Mouse (Mus musculus) heart, embryonic 12.5 days (tissue): ENCODE data around the gene Wdr46. TPM values are rescaled to one million over a fixed set of nuclear protein-coding genes. Genes with fewer than 3 reads are reported as not detected.
"Not testable (repeated sequence)": the region's sequence is repeated elsewhere in the genome, so short reads cannot be mapped to it uniquely, and the experiment has no call there.

ENCODE experiments used
- ATAC-seq: fragments of 200-750 bp; cut with Nextera tagmentation; 2 replicates; pipeline ENCODE4 v1.8.0; 2017; ENCODE audit warnings: moderate TSS enrichment, moderate library complexity; ENCODE audit not compliant: insufficient number of reproducible peaks, low FRiP score
- H3K27ac ChIP-seq: fragments of 300-500 bp; sonication (generic); 2 replicates; pipeline ENCODE4 v1.5.1; 2016; ENCODE audit warnings: mild to moderate bottlenecking, moderate library complexity; ENCODE audit not compliant: poor library complexity, severe bottlenecking
- H3K27me3 ChIP-seq: fragments of 300-500 bp; sonication (generic); replicated peaks from 2 replicates; pipeline ENCODE4 v1.6.1; 2016; ENCODE audit warnings: mild to moderate bottlenecking, moderate library complexity
- H3K36me3 ChIP-seq: fragments of 300-500 bp; sonication (generic); 2 replicates; pipeline ENCODE4 v1.6.1; 2016; ENCODE audit warnings: mild to moderate bottlenecking, moderate library complexity
- H3K4me1 ChIP-seq: fragments of 300-500 bp; sonication (generic); replicated peaks from 2 replicates; pipeline ENCODE4 v1.6.1; 2016; ENCODE audit warnings: mild to moderate bottlenecking
- H3K4me2 ChIP-seq: fragments of 300-500 bp; sonication (generic); 2 replicates; pipeline ENCODE4 v1.6.1; 2016; ENCODE audit warnings: mild to moderate bottlenecking, moderate library complexity
- H3K4me3 ChIP-seq: fragments of 300-500 bp; sonication (generic); 2 replicates; pipeline ENCODE4 v1.5.1; 2016; ENCODE audit warnings: mild to moderate bottlenecking
- H3K9ac ChIP-seq: fragments of 300-500 bp; sonication (generic); 2 replicates; pipeline ENCODE4 v1.6.1; 2016; ENCODE audit warnings: mild to moderate bottlenecking, moderate library complexity
- H3K9me3 ChIP-seq: fragments of 300-500 bp; sonication (generic); replicated peaks from 2 replicates; pipeline ENCODE4 v1.6.1; 2016; ENCODE audit warnings: mild to moderate bottlenecking, moderate library complexity
- WGBS: fragments of 180-500 bp; shearing (Covaris S2); methylation state at CpG from one replicate; pipeline ENCODE4 v1.1.7; 2016; 5-methylcytosine and 5-hydroxymethylcytosine counted together
- polyA plus RNA-seq: library from polyadenylated mRNA; unstranded; fragments of >200 nt; fragmentation: Nextera tagmentation; extraction: Ambion mirVana; gene quantifications from 2 replicates; pipeline ENCODE4 v1.2.1, GENCODE M21; 2016

Wdr46 gene
- polyA plus RNA-seq, 1 experiment from 2014 or later: 26.5 TPM

DNA sequence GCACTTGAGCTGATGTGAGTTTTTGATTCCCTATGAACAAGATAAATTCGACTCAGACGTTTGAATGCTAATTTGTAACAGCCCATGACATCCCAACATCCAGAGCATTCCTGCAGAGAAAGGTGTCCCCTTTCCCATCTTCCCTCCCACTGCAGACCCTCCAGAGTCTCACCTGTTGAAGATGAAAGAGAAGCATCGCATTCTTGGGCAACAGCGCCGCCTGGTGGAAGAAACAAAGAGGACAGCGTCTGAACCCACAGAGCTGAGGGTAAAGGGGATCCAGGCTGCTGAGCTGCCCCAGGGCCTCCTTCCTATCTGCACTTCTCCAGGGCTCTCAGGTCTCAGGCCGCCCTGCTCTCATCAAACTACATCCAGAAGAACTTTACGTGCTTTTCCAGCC is 41.7 kb downstream of the Wdr46 start:
- Histone ChIP-seq H3K4me1 (peaks cover 22% of the 10 kb centered on the region), H3K4me2 (peak overlapping the region; percentile 84), H3K4me3 (peak overlapping the region; percentile 59; the same call in 1 of the 2 replicates), H3K27me3 (peaks cover 35% of the 10 kb centered on the region)
- not testable (repeated sequence) for H3K9ac ChIP-seq, ATAC-seq, H3K36me3 ChIP-seq, H3K9me3 ChIP-seq, H3K27ac ChIP-seq
- WGBS: 8% methylated on average over 8 of the region's 8 CpGs

- Histone ChIP-seq H3K27ac (no peak overlapping the region), H3K9ac (no peak overlapping the region), H3K9me3 (no peaks in the 10 kb centered on the region; the same call in 1 of the 2 replicates), H3K27me3 (peaks cover 28% of the 10 kb centered on the region), H3K36me3 (no peaks in the 10 kb centered on the region), H3K4me1 (no peaks in the 10 kb centered on the region), H3K4me3 (no peak overlapping the region), H3K4me2 (no peak overlapping the region)
- WGBS: 31% methylated on average over 10 of the region's 10 CpGs
- no peak for ATAC-seq
Observed at GRCm38 (mm10) chr17:33991788-33992664, 51.6 kb downstream of the Wdr46 start.

DNA sequence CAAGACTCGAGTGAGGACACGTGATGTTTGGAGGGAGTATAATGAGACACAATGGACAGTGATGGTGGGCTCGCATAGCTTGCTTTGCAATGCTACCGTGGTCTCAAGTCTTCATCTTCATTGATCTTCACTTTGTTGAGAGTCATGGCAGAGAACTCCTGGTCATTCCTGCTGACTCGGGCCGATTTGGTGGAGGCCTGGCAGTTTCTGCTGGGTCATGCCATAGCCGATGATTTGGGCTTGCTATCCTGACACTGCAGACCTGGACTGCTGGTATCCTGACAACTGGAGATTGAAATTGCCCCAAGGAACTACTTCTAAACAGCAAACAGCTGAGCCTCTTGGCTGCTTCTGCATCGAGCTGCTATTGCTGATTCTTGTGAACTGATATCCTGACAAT is 54.5 kb downstream of the Wdr46 start:
- Histone ChIP-seq H3K9ac (no peak overlapping the region), H3K4me2 (no peak overlapping the region), H3K4me3 (no peak overlapping the region), H3K27ac (no peak overlapping the region), H3K9me3 (no peaks in the 10 kb centered on the region; the same call in 1 of the 2 replicates), H3K4me1 (peaks cover 6% of the 10 kb centered on the region), H3K36me3 (no peaks in the 10 kb centered on the region), H3K27me3 (peaks cover 44% of the 10 kb centered on the region)
- 78% methylated on average over 8 of the region's 8 CpGs for WGBS
- no peak for ATAC-seq

DNA sequence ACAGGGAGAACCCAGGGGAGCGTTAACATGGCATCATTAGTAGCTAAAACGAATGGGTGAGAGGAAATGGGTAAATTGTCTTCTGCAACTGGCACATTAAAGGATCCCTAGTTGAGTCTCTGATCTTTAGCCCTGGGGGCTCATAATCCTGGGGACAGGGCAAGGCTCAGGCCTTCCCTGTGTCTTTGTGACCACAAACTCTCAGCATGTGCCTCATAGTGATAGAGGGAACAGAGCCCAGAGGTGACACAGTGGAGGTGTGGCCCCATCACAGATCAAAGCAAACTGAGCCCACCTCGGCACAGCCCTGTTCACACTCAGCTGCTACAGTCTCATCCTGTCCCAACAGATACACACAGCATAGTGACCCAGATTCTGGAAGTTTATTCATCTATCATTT is 55.2 kb downstream of the Wdr46 start:
- no peak overlapping the region for H3K4me2 ChIP-seq
- H3K4me3 ChIP-seq: no peak overlapping the region
- H3K9me3 ChIP-seq: no peaks in the 10 kb centered on the region; the same call in 1 of the 2 replicates
- H3K27me3 ChIP-seq: peaks cover 51% of the 10 kb centered on the region
- no peak overlapping the region for H3K9ac ChIP-seq
- no peak overlapping the region for H3K27ac ChIP-seq
- WGBS: 39% methylated on average over 3 of the region's 3 CpGs
- H3K4me1 ChIP-seq: peaks cover 12% of the 10 kb centered on the region
- no peaks in the 10 kb centered on the region for H3K36me3 ChIP-seq
- no peak for ATAC-seq

GRCm38 (mm10) chr17:33997025-33997424 is 56.6 kb downstream of the Wdr46 start:
- H3K4me2 ChIP-seq, H3K36me3 ChIP-seq, H3K27ac ChIP-seq, H3K4me3 ChIP-seq, H3K9me3 ChIP-seq, H3K9ac ChIP-seq, ATAC-seq: not testable (repeated sequence)
- WGBS: 92% methylated on average over 2 of the region's 2 CpGs
- peaks cover 62% of the 10 kb centered on the region for H3K27me3 ChIP-seq
- H3K4me1 ChIP-seq: peaks cover 12% of the 10 kb centered on the region

- not testable (repeated sequence) for ATAC-seq, H3K36me3 ChIP-seq, H3K9ac ChIP-seq, H3K4me2 ChIP-seq, H3K9me3 ChIP-seq, H3K27ac ChIP-seq, H3K4me3 ChIP-seq
- H3K27me3 ChIP-seq: peaks cover 67% of the 10 kb centered on the region
- 45% methylated on average over 5 of the region's 5 CpGs for WGBS
- peaks cover 12% of the 10 kb centered on the region for H3K4me1 ChIP-seq
Observed at GRCm38 (mm10) chr17:33998697-33999096, 58.2 kb downstream of the Wdr46 start.

Other genes with a start within 250 kb of the Wdr46 start
- 76.5 and 79.5 TPM in 2 replicates for gene March2, start 222.0 kb upstream of the Wdr46 start, polyA plus RNA-seq
- gene Rab11b, start 180.1 kb upstream of the Wdr46 start, polyA plus RNA-seq: 285 and 287 TPM in 2 replicates
- 6.9 and 7.5 TPM in 2 replicates for gene Angptl4, start 158.8 kb upstream of the Wdr46 start, polyA plus RNA-seq
- gene Kank3, start 130.1 kb upstream of the Wdr46 start, polyA plus RNA-seq: 39.0 and 43.9 TPM in 2 replicates
- 570 and 574 TPM in 2 replicates for gene Rps28, start 116.1 kb upstream of the Wdr46 start, polyA plus RNA-seq
- 431 and 466 TPM in 2 replicates for gene Ndufa7, start 116.1 kb upstream of the Wdr46 start, polyA plus RNA-seq
- 41.5 and 43.8 TPM in 2 replicates for gene Cd320, start 97.6 kb upstream of the Wdr46 start, polyA plus RNA-seq
- not detected in 2 replicates for gene Gm7029, start 66.8 kb upstream of the Wdr46 start, polyA plus RNA-seq
- gene Kifc1, start 50.0 kb upstream of the Wdr46 start, polyA plus RNA-seq: 3.5 and 5.5 TPM in 2 replicates
- gene Platr17, start 35.5 kb upstream of the Wdr46 start, polyA plus RNA-seq: 0.24 and 0.29 TPM in 2 replicates
- 36.8 and 39.0 TPM in 2 replicates for gene Daxx, start 31.2 kb upstream of the Wdr46 start, polyA plus RNA-seq
- 29.4 and 32.5 TPM in 2 replicates for gene Tapbp, start 24.8 kb upstream of the Wdr46 start, polyA plus RNA-seq
- 17.0 and 17.7 TPM in 2 replicates for gene Zbtb22, start 24.8 kb upstream of the Wdr46 start, polyA plus RNA-seq
- gene Rgl2, start 11.1 kb upstream of the Wdr46 start, polyA plus RNA-seq: 46.3 and 48.4 TPM in 2 replicates
- gene Pfdn6, start 317 bp upstream of the Wdr46 start, polyA plus RNA-seq: 127 and 129 TPM in 2 replicates
- gene B3galt4, start 10.8 kb downstream of the Wdr46 start, polyA plus RNA-seq: 7.2 and 7.4 TPM in 2 replicates
- 43.0 and 43.9 TPM in 2 replicates for gene Vps52, start 15.2 kb downstream of the Wdr46 start, polyA plus RNA-seq
- gene Rps18, start 15.3 kb downstream of the Wdr46 start, polyA plus RNA-seq: 850 and 856 TPM in 2 replicates
- 16.1 and 18.3 TPM in 2 replicates for gene H2-K1, start 59.7 kb downstream of the Wdr46 start, polyA plus RNA-seq
- 14.9 and 16.5 TPM in 2 replicates for gene Ring1, start 84.0 kb downstream of the Wdr46 start, polyA plus RNA-seq
- gene H2-Ke6, start 87.4 kb downstream of the Wdr46 start, polyA plus RNA-seq: 46.7 and 48.0 TPM in 2 replicates
- 128 and 130 TPM in 2 replicates for gene Slc39a7, start 91.0 kb downstream of the Wdr46 start, polyA plus RNA-seq
- gene Rxrb, start 91.2 kb downstream of the Wdr46 start, polyA plus RNA-seq: 34.7 and 36.9 TPM in 2 replicates
- gene Col11a2, start 98.8 kb downstream of the Wdr46 start, polyA plus RNA-seq: 0.48 and 0.83 TPM in 2 replicates
- 0.26 and 0.37 TPM in 2 replicates for gene H2-Oa, start 151.7 kb downstream of the Wdr46 start, polyA plus RNA-seq
- gene H2-DMa, start 178.9 kb downstream of the Wdr46 start, polyA plus RNA-seq: 3.9 and 7.8 TPM in 2 replicates
- 89.4 and 90.6 TPM in 2 replicates for gene Brd2, start 182.0 kb downstream of the Wdr46 start, polyA plus RNA-seq
- 0.21 TPM in 1 of 2 replicates, not detected in the other for gene H2-DMb2, start 202.6 kb downstream of the Wdr46 start, polyA plus RNA-seq
- gene H2-DMb1, start 212.4 kb downstream of the Wdr46 start, polyA plus RNA-seq: 0.33 and 0.41 TPM in 2 replicates
- 1.1 TPM in 2 replicates for gene Tap1, start 246.9 kb downstream of the Wdr46 start, polyA plus RNA-seq
- 0.59 and 0.91 TPM in 2 replicates for gene Psmb9, start 247.1 kb downstream of the Wdr46 start, polyA plus RNA-seq